Mouse (Mus musculus): ENCODE data around the gene Rasgef1b.

The Rasgef1b gene

DNA sequence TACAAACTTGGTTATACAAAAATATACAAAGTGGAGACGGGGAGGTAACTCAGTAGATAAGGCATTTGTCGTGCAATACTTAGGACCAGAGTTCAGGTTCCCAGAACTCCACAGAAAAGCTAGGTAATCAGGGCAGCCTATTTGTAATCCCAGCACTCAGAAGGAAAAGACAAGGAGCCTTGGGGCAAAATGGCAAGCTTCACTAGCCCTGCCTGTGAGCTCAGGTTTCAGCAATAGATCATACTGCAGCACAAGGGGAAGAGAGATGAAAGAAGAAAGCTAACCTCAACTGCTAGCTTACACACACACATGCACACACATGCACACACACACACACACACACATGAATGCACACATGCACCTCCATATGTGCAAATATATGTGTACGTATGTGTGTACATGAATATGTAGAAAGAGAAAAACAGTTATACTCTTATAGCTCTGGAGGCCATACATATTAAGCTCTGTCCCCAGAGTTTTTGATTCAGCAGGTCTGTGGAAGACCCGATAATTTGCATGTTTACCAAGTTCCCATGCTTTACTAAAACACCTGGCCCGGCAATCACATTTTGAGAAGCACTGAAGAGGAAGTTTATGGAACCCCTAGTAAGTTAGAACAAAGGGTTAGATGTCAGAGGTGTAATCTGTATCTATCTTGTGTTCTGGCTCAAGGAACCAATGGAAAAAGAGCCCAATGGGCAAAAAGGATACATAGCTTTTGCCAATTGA lies 256.1 kb downstream of the Rasgef1b start:
- ATAC-seq (ENCODE audit: insufficient number of reproducible peaks, low FRiP score, low TSS enrichment) = no peak

DNA sequence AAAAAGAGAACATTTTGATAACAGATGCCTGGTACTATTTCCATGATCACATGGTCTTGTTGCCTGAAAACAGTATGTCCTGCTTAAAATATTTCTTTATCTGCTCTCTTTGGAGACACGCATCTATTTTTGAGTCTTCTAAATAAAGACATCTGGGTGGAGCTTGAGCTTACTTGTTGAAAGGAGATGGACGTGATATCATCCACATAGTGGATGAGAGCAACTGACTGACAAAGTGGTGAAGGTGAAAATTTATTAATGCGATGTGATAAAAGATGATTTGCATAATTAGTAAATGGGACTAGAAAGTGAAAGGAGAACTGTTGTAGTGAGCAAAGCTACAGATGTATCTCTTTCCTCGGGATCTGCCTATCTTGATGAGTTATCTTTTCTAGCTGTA lies 257.1 kb downstream of the Rasgef1b start:
- ATAC-seq (ENCODE audit: insufficient number of reproducible peaks, low FRiP score, low TSS enrichment) = no peak

DNA sequence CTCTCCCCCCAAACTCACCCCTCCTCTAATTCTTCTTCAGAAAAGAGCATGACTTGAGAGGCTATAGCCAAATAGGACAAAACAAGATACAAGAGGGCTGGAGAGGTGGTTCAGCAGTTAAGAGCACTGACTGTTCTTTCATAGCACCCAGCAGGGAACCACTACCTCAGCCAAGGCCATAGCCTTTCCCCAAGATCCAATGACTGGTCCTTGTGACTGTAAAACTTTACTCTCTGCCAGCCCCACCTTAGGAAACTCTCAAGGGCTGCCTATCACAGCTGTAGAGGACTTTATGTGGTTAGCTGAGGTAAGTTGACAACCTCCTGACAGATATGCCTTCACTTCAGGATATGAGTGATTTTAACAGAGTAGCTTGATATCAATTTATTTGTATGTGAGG lies 258.3 kb downstream of the Rasgef1b start:
- ATAC-seq (ENCODE audit: insufficient number of reproducible peaks, low FRiP score, low TSS enrichment) = no peak

DNA sequence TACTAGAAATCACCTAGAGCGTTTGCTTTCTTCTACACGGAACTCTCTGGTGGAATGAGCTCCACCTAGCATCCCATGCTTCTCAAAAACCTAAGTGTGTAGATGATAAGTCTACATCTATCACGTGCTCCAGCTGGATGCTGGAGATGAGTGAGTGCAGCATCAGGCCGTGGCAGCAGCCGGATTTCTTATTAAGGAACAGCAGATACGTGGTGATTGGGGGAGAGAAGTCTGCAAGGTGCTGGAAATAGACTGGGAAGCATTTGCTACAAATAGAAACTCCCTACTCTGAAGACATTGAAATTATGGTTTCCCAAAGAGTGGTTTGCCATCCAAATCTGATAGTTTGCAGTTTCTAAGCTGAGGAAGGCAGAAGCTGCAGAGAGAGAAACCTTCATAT lies 269.9 kb downstream of the Rasgef1b start:
- no peak for ATAC-seq (ENCODE audit: insufficient number of reproducible peaks, low FRiP score, low TSS enrichment)

DNA sequence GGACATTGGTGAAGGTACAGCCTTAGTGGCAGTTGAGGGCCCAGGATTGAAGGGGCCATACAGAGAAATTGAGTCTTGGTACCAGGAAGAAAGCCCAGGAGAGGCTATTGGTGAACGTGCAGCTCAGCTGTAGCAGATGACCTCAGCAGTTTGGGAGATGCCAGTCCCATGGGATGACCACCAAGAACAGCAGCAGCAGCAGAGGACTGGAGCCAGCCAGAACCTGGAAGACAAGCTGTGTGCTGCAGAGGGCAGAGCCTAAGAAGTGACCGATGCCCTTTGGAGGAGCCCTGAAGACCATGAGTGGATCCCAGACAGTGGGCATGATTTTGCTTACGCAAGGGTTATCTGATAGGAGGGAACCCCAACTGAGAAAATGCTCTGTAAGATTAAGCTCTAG lies 271.6 kb downstream of the Rasgef1b start:
- ATAC-seq (ENCODE audit: insufficient number of reproducible peaks, low FRiP score, low TSS enrichment) = no peak

DNA sequence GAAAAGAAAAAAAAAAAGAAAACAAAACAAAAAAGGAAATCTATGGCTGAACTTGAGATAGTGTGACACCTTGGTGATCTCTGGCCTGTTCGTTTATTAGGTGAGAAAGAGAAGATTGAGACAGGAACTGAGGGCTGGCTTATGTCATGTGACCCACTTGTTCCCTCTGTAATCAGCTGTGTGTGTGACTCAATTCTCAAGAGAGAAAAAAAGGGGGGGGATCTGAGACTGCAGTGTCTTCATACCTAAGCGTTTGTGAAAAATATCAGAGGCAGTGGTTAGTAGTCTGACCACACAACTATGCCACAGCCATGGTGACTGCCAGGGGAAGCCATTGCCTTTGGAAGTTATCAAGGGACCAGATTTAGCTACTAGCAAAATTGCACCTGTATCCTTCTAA lies 276.9 kb downstream of the Rasgef1b start:
- no peak for ATAC-seq (ENCODE audit: insufficient number of reproducible peaks, low FRiP score, low TSS enrichment)

DNA sequence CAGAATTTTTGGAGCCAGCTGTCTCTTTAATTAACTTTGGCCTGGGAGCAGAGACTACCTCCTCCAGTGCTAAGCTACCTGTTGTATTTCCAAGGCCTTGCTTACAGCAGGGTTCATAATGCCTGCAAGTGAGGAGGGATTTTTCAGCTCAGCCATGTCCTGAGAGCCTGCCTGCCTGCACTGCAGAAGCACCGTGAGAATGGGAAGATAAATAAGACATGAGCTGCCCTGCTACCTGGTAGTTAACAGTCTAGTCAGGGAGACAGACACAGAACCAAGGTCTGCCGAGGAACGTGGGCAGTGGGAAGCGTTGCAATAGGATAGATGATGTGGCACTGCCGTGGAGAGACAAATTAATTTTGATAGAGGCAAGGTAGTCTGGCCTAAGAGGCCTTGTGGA lies 277.4 kb downstream of the Rasgef1b start:
- no peak for ATAC-seq (ENCODE audit: insufficient number of reproducible peaks, low FRiP score, low TSS enrichment)

DNA sequence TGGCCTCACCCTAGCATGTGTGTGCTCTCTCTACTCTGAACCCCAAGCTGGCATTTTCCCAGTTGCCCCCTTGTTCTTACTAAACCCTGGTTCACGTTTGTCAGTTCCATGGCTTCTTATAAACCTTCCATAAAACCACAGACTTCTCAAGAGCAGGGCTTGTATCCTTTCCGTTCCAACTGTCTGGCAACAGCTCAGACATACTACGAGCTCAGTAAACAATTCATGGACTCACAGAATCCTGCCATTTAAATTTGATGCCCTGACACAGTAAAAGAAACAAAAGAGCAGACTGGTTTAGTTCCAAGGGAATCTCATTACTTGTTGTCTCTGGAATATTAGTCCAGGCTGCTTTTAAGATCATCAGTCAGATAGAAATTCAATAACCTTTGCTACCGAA lies 277.9 kb downstream of the Rasgef1b start:
- ATAC-seq (ENCODE audit: insufficient number of reproducible peaks, low FRiP score, low TSS enrichment) = no peak

DNA sequence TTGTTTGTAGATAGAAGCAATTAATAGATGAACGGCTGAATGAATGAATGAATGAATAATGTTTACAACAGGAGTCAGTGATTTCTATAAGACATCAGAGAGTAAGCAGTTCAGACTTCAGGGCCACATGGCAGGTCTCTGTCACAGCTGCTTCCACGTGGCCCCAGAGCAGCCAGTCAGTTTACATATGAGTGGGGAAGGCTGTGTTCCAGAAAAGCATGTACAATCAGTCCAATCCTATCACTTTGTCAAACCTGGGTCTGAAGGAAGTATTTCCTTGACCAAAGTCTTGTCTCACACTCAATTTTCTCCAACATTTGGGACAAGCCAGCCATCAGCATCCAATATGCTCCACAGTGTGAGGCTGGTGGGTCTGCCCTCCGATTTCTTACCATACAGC lies 278.4 kb downstream of the Rasgef1b start:
- no peak for ATAC-seq (ENCODE audit: insufficient number of reproducible peaks, low FRiP score, low TSS enrichment)

DNA sequence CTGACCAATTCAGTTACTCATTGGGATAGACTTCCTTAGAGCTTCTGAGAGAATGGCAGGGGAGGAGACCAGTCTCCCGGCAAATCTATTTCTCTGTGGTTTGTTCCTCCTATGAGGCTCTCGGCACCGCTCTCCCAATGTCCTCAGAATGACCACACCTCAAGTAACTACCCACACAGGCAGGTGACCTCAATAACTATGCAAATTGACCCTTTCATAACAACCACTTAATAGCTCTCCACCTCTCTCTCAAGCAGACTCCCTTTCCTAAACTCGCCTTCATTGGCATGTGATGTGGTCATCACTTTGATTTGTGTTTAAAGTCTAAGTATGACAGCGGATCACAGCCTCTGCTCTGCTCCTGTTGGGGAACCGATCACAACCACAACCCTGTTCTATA lies 281.4 kb downstream of the Rasgef1b start:
- no peak for ATAC-seq (ENCODE audit: insufficient number of reproducible peaks, low FRiP score, low TSS enrichment)

DNA sequence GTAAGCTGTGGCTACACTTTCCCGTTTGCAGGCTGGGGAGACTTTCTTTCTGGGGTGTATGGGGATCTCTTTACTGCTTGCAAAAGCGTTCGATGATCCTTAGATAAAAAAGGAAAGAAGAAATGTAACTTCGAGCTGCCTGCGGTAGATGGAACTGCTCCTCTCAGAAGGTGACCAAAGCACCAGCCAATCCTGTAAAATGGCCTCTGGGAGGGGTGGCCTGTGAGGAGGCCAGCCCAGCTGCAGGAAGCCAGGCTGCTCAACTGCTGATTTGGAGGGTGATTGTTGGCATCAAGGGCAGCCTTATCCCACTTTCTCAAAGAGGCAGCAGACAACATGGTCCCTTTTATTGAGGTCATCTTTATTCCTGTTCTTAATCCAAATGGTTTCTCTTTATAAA lies 283.6 kb downstream of the Rasgef1b start:
- ATAC-seq (ENCODE audit: insufficient number of reproducible peaks, low FRiP score, low TSS enrichment) = no peak

DNA sequence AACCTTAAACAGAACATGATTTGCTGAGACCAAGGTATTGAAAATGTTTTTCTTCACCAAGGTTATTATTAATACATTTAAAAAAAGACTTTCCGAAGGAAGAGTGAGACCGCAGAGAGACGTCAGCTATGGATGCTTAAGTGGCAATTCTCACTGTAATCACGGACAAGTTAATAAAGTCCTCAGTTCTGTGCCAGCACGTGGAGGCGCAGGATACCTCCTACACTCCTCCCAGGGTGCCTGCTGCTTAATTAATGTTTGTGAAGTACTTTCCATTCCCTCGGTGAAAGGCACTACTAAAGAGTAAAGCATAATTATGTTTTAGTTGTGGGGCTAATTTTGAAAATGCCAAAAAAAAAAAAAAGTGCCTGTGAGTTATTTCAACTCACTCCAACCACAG lies 284.1 kb downstream of the Rasgef1b start:
- no peak for ATAC-seq (ENCODE audit: insufficient number of reproducible peaks, low FRiP score, low TSS enrichment)

DNA sequence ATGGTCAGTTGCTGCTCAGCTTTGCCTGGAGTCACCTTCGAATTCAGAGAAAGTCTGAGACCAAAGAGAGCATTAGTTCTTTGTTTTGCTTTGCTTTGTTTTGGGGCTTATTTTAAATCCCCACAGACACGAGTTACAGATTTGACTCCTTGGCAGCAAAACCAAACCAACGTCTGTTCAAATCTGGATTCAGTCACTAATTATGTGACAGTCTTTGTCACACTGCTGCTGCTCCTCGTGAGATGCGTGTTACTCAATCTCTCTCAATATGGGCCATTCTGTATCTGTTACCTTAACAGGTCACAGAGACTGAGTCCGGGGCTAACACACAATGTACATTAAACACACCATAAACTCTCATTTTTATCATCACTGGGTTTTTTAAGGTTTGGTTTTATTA lies 288.8 kb downstream of the Rasgef1b start:
- no peak for ATAC-seq (ENCODE audit: insufficient number of reproducible peaks, low FRiP score, low TSS enrichment)

DNA sequence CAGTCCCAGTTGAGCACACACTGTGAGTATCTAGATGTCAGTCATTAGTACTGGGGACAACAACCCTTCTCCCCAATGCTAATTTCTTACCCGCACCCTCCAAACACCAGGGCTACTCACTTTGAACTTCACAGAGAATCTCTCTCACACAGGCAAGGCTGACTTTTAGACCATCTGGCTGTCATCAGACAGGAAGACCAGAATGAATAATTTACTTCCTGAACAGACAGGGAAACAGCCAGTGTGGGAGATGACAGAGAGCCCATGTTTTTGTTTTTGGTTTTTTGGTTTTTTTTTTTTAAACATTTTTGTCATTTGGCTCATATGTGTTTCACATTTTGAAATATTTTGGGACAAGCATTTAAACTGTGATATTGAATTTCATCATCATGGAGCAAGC lies 290.3 kb downstream of the Rasgef1b start:
- ATAC-seq (ENCODE audit: insufficient number of reproducible peaks, low FRiP score, low TSS enrichment) = no peak

DNA sequence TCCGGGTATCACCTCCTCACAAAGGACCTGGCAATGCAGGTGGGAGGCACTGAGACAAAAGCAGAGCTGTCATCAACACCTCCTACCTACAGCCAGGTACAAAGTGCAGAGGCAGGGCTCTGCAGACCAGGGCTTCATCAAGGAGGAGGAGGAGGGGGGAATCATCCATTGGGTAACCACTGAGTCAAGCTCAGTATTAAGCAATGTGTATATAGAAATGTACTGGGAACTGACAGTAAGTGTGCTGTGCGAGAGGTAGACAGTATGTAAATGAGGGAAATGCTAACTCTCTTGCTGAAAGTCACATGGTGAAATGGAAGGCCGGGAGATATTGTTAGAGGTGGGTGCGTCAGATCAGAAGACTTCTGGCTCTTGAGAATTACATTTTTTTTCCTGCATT lies 294.6 kb downstream of the Rasgef1b start:
- ATAC-seq (ENCODE audit: insufficient number of reproducible peaks, low FRiP score, low TSS enrichment) = no peak

DNA sequence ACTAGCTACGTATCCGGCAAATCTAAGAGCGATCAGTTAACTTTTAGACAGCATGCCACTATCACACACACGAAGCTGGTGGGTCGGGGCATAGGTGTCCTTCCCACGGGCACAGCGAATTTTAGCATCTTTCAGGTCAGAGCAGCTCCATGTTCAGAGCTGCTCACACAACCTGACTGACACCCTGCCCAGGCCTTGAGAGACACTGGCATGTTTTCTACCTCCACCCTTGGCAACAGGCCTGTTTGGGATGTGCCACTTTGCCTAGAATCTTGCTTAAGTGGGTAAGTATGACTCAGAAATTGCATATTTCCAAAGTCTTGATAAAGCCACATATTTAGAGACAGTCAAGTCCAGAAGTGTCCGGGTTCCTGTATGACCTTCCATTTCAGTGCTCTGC lies 296.4 kb downstream of the Rasgef1b start:
- no peak for ATAC-seq (ENCODE audit: insufficient number of reproducible peaks, low FRiP score, low TSS enrichment)

DNA sequence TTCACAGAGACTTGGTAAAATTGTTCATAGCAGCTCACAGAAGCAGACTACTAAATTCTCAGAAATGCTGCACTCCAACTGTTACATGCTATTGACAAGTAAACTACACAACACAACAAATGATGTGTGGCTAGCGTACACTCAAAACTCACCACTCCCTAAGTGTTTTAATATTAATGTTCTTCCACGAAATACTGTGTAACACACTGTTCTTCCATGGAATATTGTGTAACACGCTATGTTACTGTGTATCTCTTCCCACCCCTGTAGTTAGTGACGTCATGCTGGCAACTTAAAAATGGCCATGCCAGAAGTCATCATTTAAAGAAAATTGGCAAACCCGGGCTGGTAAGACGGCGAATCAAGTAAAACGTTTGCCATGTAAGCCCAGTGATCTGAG lies 299.6 kb downstream of the Rasgef1b start:
- ATAC-seq (ENCODE audit: insufficient number of reproducible peaks, low FRiP score, low TSS enrichment) = no peak

DNA sequence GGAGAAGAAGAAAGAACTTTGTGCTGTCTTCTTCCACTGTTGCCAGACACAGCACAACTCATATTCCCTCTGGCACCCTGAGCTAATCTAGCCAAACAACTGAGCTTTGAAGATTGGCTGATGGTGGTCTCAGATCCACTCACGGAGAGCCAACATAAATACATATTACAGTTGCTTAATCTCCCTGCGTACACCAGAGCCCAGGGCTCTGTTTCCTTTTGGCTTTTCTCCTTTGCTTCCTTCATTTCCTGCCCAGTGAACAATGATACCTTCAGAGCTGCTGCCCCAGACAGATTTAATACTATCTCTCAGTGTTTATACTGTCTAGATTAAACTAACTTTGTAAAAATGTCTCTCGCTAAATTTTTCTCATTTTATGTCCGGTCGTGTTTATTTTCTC lies 300.2 kb downstream of the Rasgef1b start:
- ATAC-seq (ENCODE audit: insufficient number of reproducible peaks, low FRiP score, low TSS enrichment) = no peak

DNA sequence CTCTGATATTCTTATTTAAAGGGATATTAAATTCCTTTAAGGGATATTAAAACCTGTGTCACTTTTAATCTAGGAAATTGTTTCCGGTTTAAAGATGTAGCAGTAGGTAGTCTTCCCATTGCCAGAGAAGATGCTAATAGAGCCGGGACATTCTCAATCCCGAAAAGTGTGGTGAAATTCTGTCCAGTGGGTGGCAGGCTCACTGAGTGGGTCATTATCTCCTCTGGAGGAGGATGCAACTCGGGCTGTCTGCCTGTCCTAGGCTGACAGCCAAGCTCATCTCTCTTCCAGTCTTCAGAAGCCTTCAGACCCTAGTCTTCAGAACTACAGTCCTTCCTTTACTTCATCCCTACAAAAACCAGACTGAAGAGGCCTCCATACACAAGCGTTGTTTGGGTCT lies 305.6 kb downstream of the Rasgef1b start:
- ATAC-seq (ENCODE audit: insufficient number of reproducible peaks, low FRiP score, low TSS enrichment) = no peak

DNA sequence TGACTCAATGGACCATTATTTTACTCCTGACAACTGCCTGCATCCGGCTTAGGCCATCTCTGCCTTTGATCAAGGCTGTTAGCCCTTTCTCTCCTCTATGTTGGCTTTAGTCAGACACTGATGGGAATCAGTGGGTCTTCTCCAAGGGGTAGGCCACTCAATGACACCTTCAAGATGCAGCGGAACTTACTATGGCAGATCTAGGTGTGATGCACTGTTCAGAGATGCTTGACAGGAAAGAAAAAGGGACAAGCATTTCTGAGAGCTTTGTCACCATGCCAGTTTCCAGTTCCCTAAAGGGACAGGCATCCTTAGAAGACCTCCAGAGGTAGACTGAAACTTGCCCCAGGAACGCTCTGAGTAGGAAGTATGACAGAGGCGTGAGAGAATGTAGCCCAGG lies 306.0 kb downstream of the Rasgef1b start:
- no peak for ATAC-seq (ENCODE audit: insufficient number of reproducible peaks, low FRiP score, low TSS enrichment)

DNA sequence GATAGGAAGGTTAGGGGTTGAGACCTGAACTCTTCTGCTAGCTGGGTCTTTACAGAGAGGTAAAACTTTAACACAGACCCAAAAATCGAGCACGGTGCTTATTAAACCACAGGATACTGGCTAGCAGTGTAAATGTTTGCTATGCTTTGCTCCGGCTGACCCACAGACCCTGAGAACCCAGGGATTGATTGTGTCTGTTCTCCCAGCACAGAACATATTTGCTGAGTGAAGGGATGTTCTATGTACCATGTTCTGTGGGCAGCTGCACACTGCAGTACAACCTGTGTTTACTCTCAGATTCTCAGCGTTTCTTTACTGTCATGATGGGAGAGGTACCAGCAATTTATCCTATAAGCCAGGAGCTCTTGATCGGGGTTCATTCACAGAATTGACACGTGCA lies 306.8 kb downstream of the Rasgef1b start:
- no peak for ATAC-seq (ENCODE audit: insufficient number of reproducible peaks, low FRiP score, low TSS enrichment)

DNA sequence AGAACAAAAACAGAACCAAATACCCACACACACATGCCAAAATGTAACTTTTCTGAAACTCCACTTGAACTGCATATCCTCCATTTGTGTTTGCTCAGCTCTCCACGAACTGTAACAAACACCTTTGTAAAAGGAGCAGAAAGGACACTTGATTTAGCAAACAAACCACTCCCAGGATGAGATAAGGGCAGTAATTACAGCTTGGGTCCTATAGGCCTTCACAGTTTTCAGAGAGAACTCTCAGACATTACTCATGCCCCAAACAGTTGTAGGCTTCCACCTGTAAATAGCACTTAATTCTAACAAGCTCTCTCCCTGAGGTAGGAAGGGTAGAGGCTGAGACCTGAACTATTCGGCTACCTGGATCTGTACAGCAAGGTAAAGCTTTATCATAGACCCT lies 309.0 kb downstream of the Rasgef1b start:
- no peak for ATAC-seq (ENCODE audit: insufficient number of reproducible peaks, low FRiP score, low TSS enrichment)

DNA sequence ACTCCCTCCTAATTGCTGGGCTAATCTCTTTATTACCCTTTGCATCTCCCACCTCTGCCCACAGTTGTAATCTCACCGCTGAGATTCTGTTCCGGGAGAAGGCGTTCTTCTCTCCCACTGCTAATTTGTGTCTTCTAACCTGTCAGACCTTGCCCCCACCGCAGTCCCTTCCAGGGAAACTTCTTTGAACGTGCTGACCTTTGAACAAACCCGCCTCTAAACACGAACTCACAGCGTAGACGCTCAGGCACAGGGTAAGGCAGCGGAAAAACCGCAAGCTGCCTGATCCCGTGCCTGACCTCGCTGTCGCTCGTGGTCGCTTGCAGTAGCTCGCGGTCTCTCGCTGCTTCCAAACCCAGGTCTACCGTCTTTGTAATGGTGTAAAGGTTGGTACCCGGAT lies 312.0 kb downstream of the Rasgef1b start:
- no peak for ATAC-seq (ENCODE audit: insufficient number of reproducible peaks, low FRiP score, low TSS enrichment)
